Comparison of ENCODE assay signal across 8 mouse cellular contexts in genomic region chr14:73553122-73553696, GRCm38 (mm10). TPM values are rescaled to one million over a fixed set of nuclear protein-coding genes. Genes with fewer than 3 reads are reported as not detected.
DNase-seq lines count a peak whose midpoint lies in the region; ATAC-seq and TF ChIP-seq lines count a peak whose summit lies in the region.

No protein-coding gene starts in this region.

- WGBS in forebrain, embryonic 11.5 days = under 1% methylated on average over 10 of the region's 10 CpGs
- 1% methylated on average over 10 of the region's 10 CpGs for WGBS in liver, embryonic 14.5 days (ENCODE audit: insufficient replicate concordance)

- H3K9me3 ChIP-seq in forebrain, embryonic 11.5 days (ENCODE audit: control insufficient read depth, low read length) = no peaks in the 10 kb centered on the region
- H3K9me3 ChIP-seq in liver, embryonic 14.5 days (ENCODE audit: control insufficient read depth, low read length) = no peaks in the 10 kb centered on the region

- H3K4me2 ChIP-seq in forebrain, embryonic 11.5 days (ENCODE audit: low read depth, low read length, severe bottlenecking) = peak overlapping the region; percentile 65
- H3K4me2 ChIP-seq in liver, embryonic 14.5 days (ENCODE audit: low read depth) = peak overlapping the region; percentile 86

- no peaks in the 10 kb centered on the region for H3K27me3 ChIP-seq in forebrain, embryonic 11.5 days (ENCODE audit: control insufficient read depth, insufficient read depth, low read length)
- no peaks in the 10 kb centered on the region for H3K27me3 ChIP-seq in liver, embryonic 14.5 days (ENCODE audit: control insufficient read depth, insufficient read depth, low read length)

- peak; percentile 10 for DNase-seq in gastrocnemius, adult 18-20 months (ENCODE audit: low spot score)
- DNase-seq in gastrocnemius, postnatal 10 days = no peak
- DNase-seq in A20 (ENCODE audit: low read depth, low spot score) = peak; percentile 39
- no peak for DNase-seq in forebrain, embryonic 11.5 days (ENCODE audit: low spot score)
- DNase-seq in liver, embryonic 14.5 days (ENCODE audit: low read depth in 3 of 3, low spot score in 3 of 3) = peak in 1 of 3 experiments; percentile 20
- DNase-seq in left cerebral cortex, adult 9 months (ENCODE audit: low spot score in 2 of 2) = no peak
- DNase-seq in B cell, adult 2 months = no peak
- no peak for DNase-seq in layer of hippocampus, postnatal 10 days (ENCODE audit: low spot score in 2 of 2)

- TF ChIP-seq CTCF in liver, embryonic 14.5 days (IDR thresholded peaks at IDR 0.05; ENCODE audit: low read depth) = no peak

- ATAC-seq in forebrain, embryonic 11.5 days (replicated peaks; ENCODE audit: low FRiP score) = no peak
- ATAC-seq in liver, embryonic 14.5 days (ENCODE audit: insufficient read depth) = peak; percentile 51

- peak overlapping the region; percentile 90 for H3K4me3 ChIP-seq in forebrain, embryonic 11.5 days (ENCODE audit: low read depth, low read length)
- peak overlapping the region; percentile 93 to 99 for H3K4me3 ChIP-seq in liver, embryonic 14.5 days (ENCODE audit: insufficient read depth in 1 of 2, low read depth in 2 of 2, low read length in 2 of 2)

- H3K9ac ChIP-seq in forebrain, embryonic 11.5 days (ENCODE audit: low read length) = peak overlapping the region; percentile 94
- peak overlapping the region; percentile 93 for H3K9ac ChIP-seq in liver, embryonic 14.5 days (replicated peaks)

- no peaks in the 10 kb centered on the region for H3K36me3 ChIP-seq in forebrain, embryonic 11.5 days (ENCODE audit: control insufficient read depth, insufficient read depth, low read length)
- H3K36me3 ChIP-seq in liver, embryonic 14.5 days (replicated peaks; ENCODE audit: control insufficient read depth, insufficient read depth, low read depth) = no peaks in the 10 kb centered on the region; the same call in 1 of the 2 replicates

- TF ChIP-seq EP300 in liver, embryonic 14.5 days (IDR thresholded peaks at IDR 0.05; ENCODE audit: low read depth) = no peak

- H3K27ac ChIP-seq in forebrain, embryonic 11.5 days (ENCODE audit: low read depth, low read length) = no peak overlapping the region
- peak overlapping the region; percentile 42; the same call in 1 of the 2 replicates for H3K27ac ChIP-seq in liver, embryonic 14.5 days

- peaks cover 3% of the 10 kb centered on the region; the same call in 1 of the 2 replicates for H3K4me1 ChIP-seq in forebrain, embryonic 11.5 days (replicated peaks; ENCODE audit: control insufficient read depth, insufficient read depth, low read length)
- H3K4me1 ChIP-seq in liver, embryonic 14.5 days (replicated peaks; ENCODE audit: control insufficient read depth in 2 of 2, insufficient read depth in 2 of 2, low read length in 1 of 2) = peaks cover 8 to 13% of the 10 kb centered on the region in 2 experiments

RNA-seq across cellular contexts. Expression of gene Nudt15, which starts 5.2 kb away (rescaled TPM):
- 1 to 10 TPM; 4.4 to 5.3 TPM for total RNA-seq in gastrocnemius, adult 18-20 months (2021)
- total RNA-seq in gastrocnemius, postnatal 10 days (2021) = 1 to 10 TPM; 6.8 to 7.1 TPM
- 11.1 and 12.2 TPM in 2 replicates for polyA plus RNA-seq in forebrain, embryonic 11.5 days (2014; fragmentation: Nextera tagmentation; extraction: Ambion mirVana)
- polyA plus RNA-seq in liver, embryonic 14.5 days (2012; rRNA removed) = 1.1 and 1.4 TPM in 2 replicates
- 2.9 and 3.4 TPM in 2 replicates for polyA plus RNA-seq in liver, embryonic 14.5 days (2014; fragmentation: Nextera tagmentation; extraction: Ambion mirVana)
- 1 to 10 TPM; 5.7 to 7.4 TPM for total RNA-seq in layer of hippocampus, postnatal 10 days (2021)

RNA-seq across cellular contexts. Expression of gene Sucla2, which starts 28.1 kb away (rescaled TPM):
- total RNA-seq in gastrocnemius, adult 18-20 months (2021) = 100 to 1,000 TPM; 397 to 420 TPM
- 100 to 1,000 TPM; 410 to 502 TPM for total RNA-seq in gastrocnemius, postnatal 10 days (2021)
- polyA plus RNA-seq in forebrain, embryonic 11.5 days (2014; fragmentation: Nextera tagmentation; extraction: Ambion mirVana) = 111 and 115 TPM in 2 replicates
- 13.0 and 22.0 TPM in 2 replicates for polyA plus RNA-seq in liver, embryonic 14.5 days (2012; rRNA removed)
- 54.5 and 57.6 TPM in 2 replicates for polyA plus RNA-seq in liver, embryonic 14.5 days (2014; fragmentation: Nextera tagmentation; extraction: Ambion mirVana)
- 100 to 1,000 TPM; 136 to 151 TPM for total RNA-seq in layer of hippocampus, postnatal 10 days (2021)

RNA-seq across cellular contexts. Expression of gene Med4, which starts 43.4 kb away (rescaled TPM):
- 10 to 100 TPM; 11.9 to 13.4 TPM for total RNA-seq in gastrocnemius, adult 18-20 months (2021)
- 10 to 100 TPM; 19.4 to 19.5 TPM for total RNA-seq in gastrocnemius, postnatal 10 days (2021)
- 112 and 116 TPM in 2 replicates for polyA plus RNA-seq in forebrain, embryonic 11.5 days (2014; fragmentation: Nextera tagmentation; extraction: Ambion mirVana)
- polyA plus RNA-seq in liver, embryonic 14.5 days (2012; rRNA removed) = 13.3 and 18.2 TPM in 2 replicates
- 25.7 and 28.6 TPM in 2 replicates for polyA plus RNA-seq in liver, embryonic 14.5 days (2014; fragmentation: Nextera tagmentation; extraction: Ambion mirVana)
- 10 to 100 TPM; 34.0 to 35.7 TPM for total RNA-seq in layer of hippocampus, postnatal 10 days (2021)

Comparison
In these comparisons a context has a peak if more than half of its experiments do, and no peak if none do; other contexts are left out.
1. DNase-seq: peak in gastrocnemius, adult 18-20 months (single experiment) and A20 (single experiment); none in gastrocnemius, postnatal 10 days (single experiment), forebrain, embryonic 11.5 days (single experiment), left cerebral cortex, adult 9 months (0 of 2), B cell, adult 2 months (0 of 2) and layer of hippocampus, postnatal 10 days (0 of 2).